Mouse (Mus musculus): ENCODE measurements around the gene Hdac4. TPM values are rescaled to one million over a fixed set of nuclear protein-coding genes. Genes with fewer than 3 reads are reported as not detected.

The Hdac4 gene
- polyA plus RNA-seq, 1 experiment from 2014 or later, result 15.4 TPM

- Histone ChIP-seq H3K27ac (replicated peaks in 1 of 2; ENCODE audit: control insufficient read depth in 1 of 2, insufficient read depth in 1 of 2, low read depth in 2 of 2, low read length in 2 of 2) (no peak overlapping the region), H3K4me3 (ENCODE audit: control insufficient read depth in 1 of 2, insufficient read depth in 1 of 2, low read depth in 1 of 2, low read length in 2 of 2) (no peak overlapping the region), H3K4me2 (ENCODE audit: low read length) (no peak overlapping the region), H3K9me3 (ENCODE audit: control insufficient read depth, low read length) (no peaks in the 10 kb centered on the region), H3K4me1 (ENCODE audit: control insufficient read depth in 2 of 2, insufficient read depth in 2 of 2, low read length in 2 of 2) (peaks cover 11 to 28% of the 10 kb centered on the region in 2 experiments), H3K27me3 (ENCODE audit: control insufficient read depth, insufficient read depth, low read length) (no peaks in the 10 kb centered on the region), H3K9ac (ENCODE audit: low read length) (no peak overlapping the region), H3K36me3 (ENCODE audit: control insufficient read depth, insufficient read depth, low read length) (no peaks in the 10 kb centered on the region)
- ATAC-seq (ENCODE audit: insufficient number of reproducible peaks, insufficient read depth, low FRiP score, low read depth), result no peak
- WGBS, result 90% methylated on average over 4 of the region's 4 CpGs
Observed at GRCm38 (mm10) chr1:92168900-92169775, 26.4 kb downstream of the Hdac4 start.

GRCm38 (mm10) chr1:92163932-92164331 is 31.6 kb downstream of the Hdac4 start:
- no peaks in the 10 kb centered on the region for H3K36me3 ChIP-seq (ENCODE audit: control insufficient read depth, insufficient read depth, low read length)
- peaks cover 13 to 16% of the 10 kb centered on the region in 2 experiments for H3K4me1 ChIP-seq (ENCODE audit: control insufficient read depth in 2 of 2, insufficient read depth in 2 of 2, low read length in 2 of 2)
- H3K9ac ChIP-seq (ENCODE audit: low read length), result no peak overlapping the region
- H3K4me3 ChIP-seq (ENCODE audit: control insufficient read depth in 1 of 2, insufficient read depth in 1 of 2, low read depth in 1 of 2, low read length in 2 of 2), result no peak overlapping the region
- H3K4me2 ChIP-seq (ENCODE audit: low read length), result no peak overlapping the region
- H3K27ac ChIP-seq (replicated peaks in 1 of 2; ENCODE audit: control insufficient read depth in 1 of 2, insufficient read depth in 1 of 2, low read depth in 2 of 2, low read length in 2 of 2), result no peak overlapping the region
- H3K27me3 ChIP-seq (ENCODE audit: control insufficient read depth, insufficient read depth, low read length), result no peaks in the 10 kb centered on the region
- no peaks in the 10 kb centered on the region for H3K9me3 ChIP-seq (ENCODE audit: control insufficient read depth, low read length)
- WGBS, result 100% methylated on average over 1 of the region's 1 CpGs
- ATAC-seq (ENCODE audit: insufficient number of reproducible peaks, insufficient read depth, low FRiP score, low read depth), result no peak

GRCm38 (mm10) chr1:92159804-92160203 is 35.7 kb downstream of the Hdac4 start:
- H3K4me2 ChIP-seq (ENCODE audit: low read length), result no peak overlapping the region
- no peaks in the 10 kb centered on the region for H3K9me3 ChIP-seq (ENCODE audit: control insufficient read depth, low read length)
- no peak overlapping the region for H3K9ac ChIP-seq (ENCODE audit: low read length)
- H3K36me3 ChIP-seq (ENCODE audit: control insufficient read depth, insufficient read depth, low read length), result no peaks in the 10 kb centered on the region
- no peak for ATAC-seq (ENCODE audit: insufficient number of reproducible peaks, insufficient read depth, low FRiP score, low read depth)
- no peaks in the 10 kb centered on the region for H3K27me3 ChIP-seq (ENCODE audit: control insufficient read depth, insufficient read depth, low read length)
- H3K4me3 ChIP-seq (ENCODE audit: control insufficient read depth in 1 of 2, insufficient read depth in 1 of 2, low read depth in 1 of 2, low read length in 2 of 2), result no peak overlapping the region
- H3K27ac ChIP-seq (replicated peaks in 1 of 2; ENCODE audit: control insufficient read depth in 1 of 2, insufficient read depth in 1 of 2, low read depth in 2 of 2, low read length in 2 of 2), result no peak overlapping the region
- WGBS, result 32% methylated on average over 4 of the region's 4 CpGs
- H3K4me1 ChIP-seq (ENCODE audit: control insufficient read depth in 2 of 2, insufficient read depth in 2 of 2, low read length in 2 of 2), result peaks cover 2 to 6% of the 10 kb centered on the region in 2 experiments; a peak in 2 of 4 replicates

- no peak overlapping the region for H3K4me2 ChIP-seq (ENCODE audit: low read length)
- 90% methylated on average over 1 of the region's 1 CpGs for WGBS
Observed at GRCm38 (mm10) chr1:92150201-92150600, 45.3 kb downstream of the Hdac4 start.

GRCm38 (mm10) chr1:92148527-92148926 is 47.0 kb downstream of the Hdac4 start:
- Histone ChIP-seq H3K4me1 (ENCODE audit: control insufficient read depth in 2 of 2, insufficient read depth in 2 of 2, low read length in 2 of 2) (peaks cover 4 to 14% of the 10 kb centered on the region in 2 experiments), H3K9ac (ENCODE audit: low read length) (no peak overlapping the region), H3K4me3 (ENCODE audit: control insufficient read depth in 1 of 2, insufficient read depth in 1 of 2, low read depth in 1 of 2, low read length in 2 of 2) (no peak overlapping the region), H3K27me3 (ENCODE audit: control insufficient read depth, insufficient read depth, low read length) (no peaks in the 10 kb centered on the region), H3K36me3 (ENCODE audit: control insufficient read depth, insufficient read depth, low read length) (peaks cover 15% of the 10 kb centered on the region; the same call in 1 of the 2 replicates), H3K4me2 (ENCODE audit: low read length) (no peak overlapping the region), H3K9me3 (ENCODE audit: control insufficient read depth, low read length) (no peaks in the 10 kb centered on the region), H3K27ac (replicated peaks in 1 of 2; ENCODE audit: control insufficient read depth in 1 of 2, insufficient read depth in 1 of 2, low read depth in 2 of 2, low read length in 2 of 2) (no peak overlapping the region)
- ATAC-seq (ENCODE audit: insufficient number of reproducible peaks, insufficient read depth, low FRiP score, low read depth), result no peak
- WGBS, result 91% methylated on average over 1 of the region's 1 CpGs

More at GRCm38 (mm10) chr1:92150201-92150600, 45.3 kb downstream of the Hdac4 start:
- Histone ChIP-seq H3K4me1 (ENCODE audit: control insufficient read depth in 2 of 2, insufficient read depth in 2 of 2, low read length in 2 of 2) (no peaks in the 10 kb centered on the region; a peak in 1 of 4 replicates), H3K27ac (replicated peaks in 1 of 2; ENCODE audit: control insufficient read depth in 1 of 2, insufficient read depth in 1 of 2, low read depth in 2 of 2, low read length in 2 of 2) (no peak overlapping the region), H3K27me3 (ENCODE audit: control insufficient read depth, insufficient read depth, low read length) (no peaks in the 10 kb centered on the region), H3K9ac (ENCODE audit: low read length) (no peak overlapping the region), H3K36me3 (ENCODE audit: control insufficient read depth, insufficient read depth, low read length) (peaks cover 15% of the 10 kb centered on the region; the same call in 1 of the 2 replicates), H3K4me3 (ENCODE audit: control insufficient read depth in 1 of 2, insufficient read depth in 1 of 2, low read depth in 1 of 2, low read length in 2 of 2) (no peak overlapping the region), H3K9me3 (ENCODE audit: control insufficient read depth, low read length) (no peaks in the 10 kb centered on the region)
- no peak for ATAC-seq (ENCODE audit: insufficient number of reproducible peaks, insufficient read depth, low FRiP score, low read depth)

GRCm38 (mm10) chr1:92144868-92145534 is 50.5 kb downstream of the Hdac4 start:
- Histone ChIP-seq H3K27me3 (ENCODE audit: control insufficient read depth, insufficient read depth, low read length) (no peaks in the 10 kb centered on the region), H3K9ac (ENCODE audit: low read length) (no peak overlapping the region; the same call in 1 of the 2 replicates), H3K4me3 (ENCODE audit: control insufficient read depth in 1 of 2, insufficient read depth in 1 of 2, low read depth in 1 of 2, low read length in 2 of 2) (no peak overlapping the region), H3K4me2 (ENCODE audit: low read length) (no peak overlapping the region), H3K9me3 (ENCODE audit: control insufficient read depth, low read length) (no peaks in the 10 kb centered on the region), H3K27ac (replicated peaks in 1 of 2; ENCODE audit: control insufficient read depth in 1 of 2, insufficient read depth in 1 of 2, low read depth in 2 of 2, low read length in 2 of 2) (no peak overlapping the region), H3K36me3 (ENCODE audit: control insufficient read depth, insufficient read depth, low read length) (peaks cover 15% of the 10 kb centered on the region; the same call in 1 of the 2 replicates), H3K4me1 (ENCODE audit: control insufficient read depth in 2 of 2, insufficient read depth in 2 of 2, low read length in 2 of 2) (peaks cover 11 to 18% of the 10 kb centered on the region in 2 experiments)
- 84% methylated on average over 6 of the region's 6 CpGs for WGBS
- no peak for ATAC-seq (ENCODE audit: insufficient number of reproducible peaks, insufficient read depth, low FRiP score, low read depth)

- WGBS, result 51% methylated on average over 6 of the region's 6 CpGs
- H3K9me3 ChIP-seq (ENCODE audit: control insufficient read depth, low read length), result no peaks in the 10 kb centered on the region
- 0 out of 4 replicates have a peak overlapping the region, but pooled peaks of 1 of the 2 experiments have one; percentile 25 for H3K27ac ChIP-seq (replicated peaks in 1 of 2; ENCODE audit: control insufficient read depth in 1 of 2, insufficient read depth in 1 of 2, low read depth in 2 of 2, low read length in 2 of 2)
- peaks cover 11 to 18% of the 10 kb centered on the region in 2 experiments for H3K4me1 ChIP-seq (ENCODE audit: control insufficient read depth in 2 of 2, insufficient read depth in 2 of 2, low read length in 2 of 2)
- no peaks in the 10 kb centered on the region for H3K27me3 ChIP-seq (ENCODE audit: control insufficient read depth, insufficient read depth, low read length)
- no peak overlapping the region for H3K4me2 ChIP-seq (ENCODE audit: low read length)
- peaks cover 15% of the 10 kb centered on the region; the same call in 1 of the 2 replicates for H3K36me3 ChIP-seq (ENCODE audit: control insufficient read depth, insufficient read depth, low read length)
- no peak for ATAC-seq (ENCODE audit: insufficient number of reproducible peaks, insufficient read depth, low FRiP score, low read depth)
- no peak overlapping the region for H3K9ac ChIP-seq (ENCODE audit: low read length)
- no peak overlapping the region for H3K4me3 ChIP-seq (ENCODE audit: control insufficient read depth in 1 of 2, insufficient read depth in 1 of 2, low read depth in 1 of 2, low read length in 2 of 2)
Observed at GRCm38 (mm10) chr1:92143331-92143895, 52.1 kb downstream of the Hdac4 start.
